Mouse (Mus musculus) telencephalon, adult 2 months (tissue): Measurements from ENCODE around the gene Lysmd3.

Source experiments
- DNase-seq: peaks from one replicate; pipeline ENCODE4 v3.0.0-alpha.2; 2011; ENCODE audit warnings: low read depth, low spot score

Gene Lysmd3

DNA sequence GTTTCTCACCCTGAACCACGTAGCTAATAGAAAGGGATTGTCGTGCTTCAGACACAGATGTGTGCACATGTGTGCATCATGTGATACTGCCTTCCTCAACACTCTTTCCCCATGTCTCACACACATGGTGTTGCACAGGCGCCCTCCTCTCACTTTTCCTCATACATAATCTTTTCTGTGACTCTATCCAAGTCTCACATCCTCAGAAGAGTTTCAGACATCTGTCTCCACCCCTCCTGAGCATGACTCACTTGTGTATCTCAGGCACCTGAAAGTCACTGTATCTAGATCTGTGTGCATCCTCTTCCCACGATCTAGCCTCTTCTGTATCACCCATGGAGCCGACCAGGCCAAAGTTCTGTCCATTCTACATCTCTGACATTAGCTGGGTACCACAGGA lies 10.2 kb downstream of the Lysmd3 start:
- no peak for DNase-seq

DNA sequence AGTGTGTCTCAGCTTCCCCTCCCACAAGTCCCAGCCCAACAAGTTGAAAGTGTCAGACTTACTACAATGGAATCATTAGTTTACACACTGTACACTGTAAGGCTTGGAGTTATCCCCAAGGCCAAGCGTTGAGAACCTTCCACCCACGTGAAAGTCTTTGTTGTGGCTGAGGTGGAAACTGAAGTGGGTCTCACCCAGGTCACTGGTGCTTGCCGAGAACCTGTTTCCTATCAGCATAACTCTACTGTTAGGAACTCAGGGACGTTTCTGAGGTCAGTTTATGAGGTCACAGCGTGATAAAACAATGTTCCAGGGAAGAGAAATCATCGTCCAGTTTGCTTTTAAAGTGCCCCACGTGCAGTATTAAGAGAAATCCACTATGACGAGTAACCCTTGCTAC lies 17.9 kb downstream of the Lysmd3 start:
- DNase-seq: no peak

DNA sequence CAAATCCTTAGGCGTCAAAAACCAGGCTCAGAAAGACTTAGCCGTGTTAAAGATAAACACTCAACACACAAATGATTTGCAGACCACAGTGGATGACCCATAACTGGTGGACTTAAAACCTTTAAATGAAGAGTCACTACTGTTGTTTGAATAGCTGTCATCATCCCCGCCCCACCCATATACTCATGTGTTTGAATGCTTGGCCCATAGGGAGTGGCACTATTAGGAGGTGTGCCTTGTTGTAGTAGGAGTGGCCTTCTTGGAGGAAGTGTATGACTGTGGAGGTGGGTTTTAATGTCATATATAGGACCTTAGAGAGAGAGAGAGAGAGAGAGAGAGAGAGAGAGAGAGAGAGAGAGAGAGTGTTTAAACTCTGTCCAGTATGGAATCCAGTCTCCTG lies 25.6 kb downstream of the Lysmd3 start:
- DNase-seq: no peak

DNA sequence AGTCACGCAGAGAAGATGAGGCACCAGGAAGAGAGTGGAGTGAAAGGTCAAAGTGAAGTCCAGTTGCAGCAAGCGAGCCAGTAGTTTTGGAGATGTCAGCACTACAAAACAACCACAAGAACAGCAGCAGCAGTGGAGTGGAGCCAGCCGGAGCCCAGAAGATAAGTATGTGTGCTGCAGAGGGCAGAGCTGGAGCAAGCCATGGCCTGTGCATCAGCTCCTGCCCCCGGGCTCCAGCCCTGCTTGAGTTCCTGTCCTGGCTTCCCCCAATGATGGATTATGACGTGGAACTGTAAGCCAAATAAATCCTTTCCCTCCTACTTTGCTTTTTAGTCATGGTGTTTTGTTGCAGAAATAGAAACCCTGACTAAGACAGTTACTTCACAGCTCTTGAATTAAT lies 26.8 kb downstream of the Lysmd3 start:
- peak; percentile 44 for DNase-seq

DNA sequence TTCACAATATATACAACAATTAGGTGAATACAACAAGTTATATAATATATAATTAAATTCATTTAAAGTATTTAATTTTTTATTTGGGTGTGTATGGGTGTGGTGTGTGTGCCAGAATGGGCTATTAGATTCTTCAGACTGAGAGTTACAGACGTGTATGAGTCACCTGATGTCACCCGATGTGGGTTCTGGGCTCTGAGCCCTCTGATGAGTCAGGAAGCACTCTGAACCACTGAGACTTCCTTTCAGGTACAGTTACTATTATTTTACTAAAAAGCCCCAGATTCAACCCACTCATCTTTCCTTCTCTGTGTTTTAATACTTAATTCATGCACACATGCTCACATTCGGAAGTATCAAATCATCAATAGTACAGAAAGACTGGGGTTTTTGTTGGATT lies 27.4 kb downstream of the Lysmd3 start:
- DNase-seq: no peak

DNA sequence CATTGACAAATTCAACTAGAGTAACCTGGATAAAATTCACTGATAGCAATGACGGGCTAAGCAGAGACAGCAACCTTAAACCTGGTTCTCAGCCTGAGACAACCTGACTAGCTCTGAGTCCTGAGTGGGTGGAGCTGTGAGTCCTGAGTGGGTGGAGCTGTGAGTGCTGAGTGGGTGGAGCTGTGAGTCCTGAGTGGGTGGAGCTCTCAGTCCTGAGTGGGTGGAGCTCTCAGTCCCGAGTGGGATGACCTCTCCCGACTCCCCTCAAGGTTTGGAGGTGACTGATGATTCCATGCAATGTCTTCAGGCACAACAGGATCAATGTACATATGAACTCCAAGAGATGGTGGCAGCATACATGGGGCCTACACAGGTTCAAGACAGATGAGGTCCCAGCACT lies 32.1 kb downstream of the Lysmd3 start:
- no peak for DNase-seq

DNA sequence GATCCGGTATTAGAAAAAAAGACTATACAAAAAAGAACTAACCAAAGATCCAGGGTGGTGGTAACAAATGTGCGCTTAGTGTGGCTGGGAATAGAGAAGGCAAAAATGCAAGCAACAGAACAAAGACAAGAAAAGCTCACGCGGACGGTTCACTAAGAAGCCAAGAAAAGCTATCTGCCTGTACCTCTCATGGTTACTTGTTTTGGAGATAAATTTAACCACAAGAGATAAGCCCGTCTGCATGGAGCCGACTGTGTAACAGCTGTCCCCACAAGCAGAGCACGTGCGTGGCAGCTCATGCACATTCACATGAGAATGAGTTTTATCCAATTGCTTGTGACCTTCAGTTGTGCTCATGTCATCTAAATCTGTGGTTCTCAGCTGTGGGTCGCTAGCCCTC lies 33.0 kb downstream of the Lysmd3 start:
- DNase-seq: no peak

DNA sequence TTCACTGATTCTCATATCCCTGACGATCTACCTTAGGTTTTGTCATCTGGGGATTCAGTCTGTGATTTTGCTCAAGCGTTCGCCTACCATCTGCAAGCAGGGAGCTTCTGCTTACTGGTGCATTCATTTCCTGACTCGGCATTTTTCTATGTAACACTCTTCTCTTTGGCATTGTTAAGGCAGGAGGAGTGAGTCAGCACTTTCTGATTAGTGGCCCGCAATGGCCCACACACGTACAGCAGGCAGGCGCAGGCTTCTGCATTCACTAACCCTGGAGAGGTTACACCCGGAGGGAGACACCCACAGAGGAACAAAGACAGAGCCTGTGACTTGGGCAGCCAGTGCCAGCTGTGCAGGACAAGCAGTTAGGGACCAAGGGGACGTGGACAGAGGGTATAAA lies 34.1 kb downstream of the Lysmd3 start:
- DNase-seq: peak; percentile 35

DNA sequence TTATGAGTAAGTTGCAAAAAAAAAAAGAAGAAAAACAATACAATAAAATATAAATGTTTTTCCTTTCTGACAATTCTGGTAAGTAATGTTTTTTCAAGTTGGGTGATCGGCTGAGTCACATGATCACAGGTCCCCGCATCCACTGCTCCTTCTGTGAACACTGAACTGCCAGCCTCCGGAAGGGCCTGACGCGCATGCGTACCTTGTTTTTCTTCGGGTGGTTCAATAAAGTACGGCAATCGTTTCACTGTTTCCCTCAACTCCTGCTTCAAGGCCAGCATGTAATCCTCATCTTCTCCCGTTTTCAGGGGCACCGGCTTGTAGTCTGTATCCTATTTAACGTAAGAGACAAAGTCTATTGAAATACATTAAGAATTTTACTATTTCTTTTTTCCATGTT lies 37.0 kb downstream of the Lysmd3 start:
- DNase-seq: no peak

DNA sequence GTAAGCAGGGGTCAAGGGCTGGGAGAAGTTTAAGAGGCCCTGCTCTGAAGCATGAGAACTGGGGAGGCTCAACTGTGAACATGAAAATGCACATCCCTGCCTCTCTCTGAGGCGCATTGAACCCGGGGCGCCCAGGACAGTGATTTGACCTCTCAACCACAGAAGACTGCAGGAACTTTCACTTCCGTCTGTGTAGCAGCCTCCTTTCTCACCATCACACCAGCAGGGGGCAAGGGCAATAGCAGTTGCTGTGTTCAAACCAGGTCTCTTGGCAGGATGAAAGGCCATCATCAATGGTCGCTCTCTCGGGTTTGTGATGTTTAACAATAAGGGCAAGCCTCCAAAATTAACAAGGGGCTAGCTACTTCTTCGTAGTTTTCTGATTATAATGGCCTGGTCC lies 45.7 kb downstream of the Lysmd3 start:
- no peak for DNase-seq

DNA sequence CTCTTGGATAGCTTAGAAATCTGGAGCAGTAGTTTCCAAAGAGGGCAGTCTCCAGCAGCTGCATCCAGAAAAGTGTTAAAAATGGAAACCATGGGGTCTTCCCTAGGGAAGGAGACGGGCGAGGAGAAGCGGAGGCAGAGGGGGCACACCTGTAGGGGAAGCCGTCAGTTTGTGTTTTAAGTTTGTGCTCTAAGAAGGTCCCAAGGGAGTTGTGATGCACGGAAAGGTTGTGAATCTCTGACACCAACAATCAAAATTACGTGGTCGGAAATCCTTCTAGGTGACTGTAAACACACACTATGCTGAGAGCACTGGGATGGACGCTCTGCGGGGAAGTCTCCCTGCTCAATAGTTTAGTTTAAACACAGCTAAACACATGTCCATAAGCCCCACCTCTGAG lies 46.2 kb downstream of the Lysmd3 start:
- DNase-seq: no peak

DNA sequence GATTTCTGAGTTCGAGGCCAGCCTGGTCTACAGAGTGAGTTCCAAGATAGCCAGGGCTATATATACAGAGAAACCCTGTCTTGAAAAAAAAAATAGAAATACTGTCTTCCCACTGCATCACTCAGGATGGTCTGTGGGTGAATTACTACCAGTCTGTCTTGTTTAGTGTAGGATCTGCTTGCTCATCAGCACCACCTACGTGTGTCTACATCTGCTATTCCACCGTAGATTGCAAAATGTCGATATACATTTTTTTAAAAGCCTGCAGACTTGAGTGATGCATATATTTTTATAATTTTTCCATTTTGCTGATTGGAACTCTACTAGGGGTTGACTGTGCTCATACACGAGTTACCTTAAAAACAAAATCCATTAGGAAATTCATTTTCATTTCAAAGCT lies 48.8 kb downstream of the Lysmd3 start:
- DNase-seq: peak; percentile 61

DNA sequence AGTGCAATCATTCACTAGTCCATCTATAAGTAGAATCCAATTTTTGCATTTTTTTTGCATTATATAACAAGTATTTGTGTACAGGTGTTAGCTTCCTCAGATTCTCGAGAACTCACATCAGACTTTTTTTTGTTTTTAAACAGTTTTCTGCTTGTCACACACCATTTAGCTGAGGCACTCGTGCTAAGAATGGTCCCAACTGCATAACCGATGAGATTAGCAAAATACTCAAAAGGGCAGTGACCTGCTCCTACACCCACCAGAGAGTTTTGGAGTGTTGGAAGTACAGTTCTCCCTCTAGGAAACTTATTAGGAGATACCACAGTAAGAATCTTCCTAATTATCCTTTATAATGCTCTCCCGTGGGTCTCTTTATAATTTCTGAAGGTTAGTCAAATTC lies 52.3 kb downstream of the Lysmd3 start:
- no peak for DNase-seq

DNA sequence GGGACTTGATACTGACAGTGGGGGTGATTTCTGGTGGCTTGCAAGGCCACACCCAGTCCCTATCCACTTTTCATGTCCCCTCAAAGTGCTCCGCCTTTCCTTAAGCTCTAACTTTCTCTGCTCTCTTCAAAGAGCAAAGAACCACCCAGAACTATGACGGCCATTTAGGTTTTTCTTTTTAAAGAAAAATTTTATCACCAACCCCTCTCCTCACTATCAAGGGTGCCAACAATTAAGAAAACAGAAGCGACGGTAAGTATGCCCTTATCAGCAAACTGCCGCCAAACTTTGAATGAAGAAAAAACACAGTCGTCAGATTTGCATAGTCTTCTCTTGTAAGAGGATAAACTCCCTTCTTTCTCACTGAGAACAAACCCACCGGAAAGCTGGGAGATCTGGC lies 52.8 kb downstream of the Lysmd3 start:
- no peak for DNase-seq

DNA sequence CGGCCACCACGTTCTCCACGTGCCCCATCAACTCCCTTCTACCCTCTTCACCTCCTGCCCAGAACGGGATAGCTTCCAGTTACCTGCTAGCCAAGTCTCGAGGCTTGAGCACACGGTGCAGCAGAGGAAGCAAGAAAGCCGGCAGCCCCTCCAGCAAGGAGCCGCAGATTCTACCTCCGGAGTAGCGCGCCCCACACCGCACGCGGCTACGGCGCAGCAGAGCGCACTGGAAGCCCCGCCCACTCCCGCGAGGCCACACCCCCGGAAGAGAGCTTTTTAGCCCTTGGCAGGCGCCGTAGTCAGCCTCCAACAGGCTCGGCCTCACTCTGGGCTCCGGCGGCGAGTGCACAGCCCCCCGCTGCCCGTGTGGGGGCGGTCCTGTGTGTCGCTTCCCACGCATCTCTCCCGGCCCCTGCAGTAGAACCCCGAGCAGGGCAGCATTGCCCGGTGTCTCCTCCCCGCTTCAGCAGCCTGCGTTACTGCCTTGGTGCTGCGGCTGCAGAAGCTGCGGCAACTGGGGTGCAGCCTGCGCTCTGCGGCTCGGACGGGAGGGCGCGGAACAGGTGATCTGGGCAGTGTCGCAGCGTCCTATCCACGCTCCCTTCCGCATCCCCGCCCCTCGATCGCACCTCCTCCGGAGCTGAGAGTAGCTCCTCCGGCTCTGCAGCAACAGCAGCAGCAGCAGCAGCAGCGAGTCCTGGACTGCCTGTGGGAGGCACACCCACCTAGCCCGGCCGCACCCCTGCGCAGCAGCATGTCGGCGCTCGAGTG lies 53.5 kb downstream of the Lysmd3 start, which contains the start of the genes Polr3g and Mblac2:
TSS of gene Polr3g (minus strand) at position 239 of the 771 bp plus-strand sequence.
TSS of gene Mblac2 (plus strand) at position 567 of the 771 bp plus-strand sequence.
- DNase-seq: peak; percentile 88

DNA sequence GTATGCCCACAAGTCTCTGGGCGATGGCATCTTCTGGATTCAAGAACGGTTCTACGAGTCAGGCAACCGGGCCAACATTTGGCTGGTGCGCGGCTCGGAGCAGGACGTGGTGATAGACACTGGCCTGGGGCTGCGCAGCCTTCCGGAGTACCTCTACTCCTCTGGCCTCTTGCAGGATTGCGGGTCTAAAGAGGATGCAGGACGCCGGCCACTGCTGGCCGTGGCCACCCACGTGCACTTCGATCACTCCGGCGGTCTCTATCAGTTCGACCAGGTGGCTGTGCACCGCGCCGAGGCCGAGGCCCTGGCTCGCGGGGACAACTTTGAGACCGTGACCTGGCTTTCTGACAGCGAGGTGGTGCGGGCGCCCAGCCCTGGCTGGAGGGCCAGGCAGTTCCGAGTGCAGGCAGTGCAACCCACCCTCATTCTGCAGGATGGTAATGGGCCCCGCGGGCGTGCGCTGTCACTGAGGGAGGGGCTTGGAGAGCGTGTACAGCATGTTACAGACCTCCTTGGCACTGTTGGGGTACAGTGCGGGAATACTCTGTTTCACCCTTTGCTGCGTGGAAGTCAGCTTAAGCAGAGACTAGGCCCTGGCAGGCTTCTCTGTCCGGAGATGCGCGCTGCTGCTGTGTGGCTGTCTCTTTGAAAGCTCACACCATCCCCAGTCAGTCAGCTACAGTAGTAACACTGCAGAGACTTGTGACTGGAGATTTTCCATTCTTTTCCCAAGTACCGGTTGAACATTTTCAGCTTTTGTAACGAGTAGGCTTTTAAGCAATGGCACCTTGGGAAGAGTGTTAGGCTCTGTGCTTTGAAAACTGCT lies 54.3 kb downstream of the Lysmd3 start:
- peak; percentile 46 for DNase-seq

DNA sequence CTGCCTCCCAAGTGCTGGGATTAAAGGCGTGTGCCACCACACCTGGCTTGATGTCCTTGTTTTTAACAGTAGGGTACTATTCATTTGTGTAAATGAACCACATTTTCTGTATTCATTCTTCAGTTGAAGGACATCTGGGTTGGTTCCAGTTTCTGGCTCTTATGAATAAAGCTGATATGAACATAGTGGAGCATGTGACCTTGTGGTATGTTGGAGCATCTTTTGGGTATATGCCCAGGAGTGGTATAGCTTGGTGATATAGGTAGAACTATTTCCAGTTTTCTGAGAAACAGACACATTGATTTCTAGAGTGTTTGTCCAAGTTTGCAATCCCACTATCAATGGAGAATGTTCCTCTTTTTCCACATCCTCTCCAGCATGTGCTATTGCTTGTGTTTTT lies 56.4 kb downstream of the Lysmd3 start:
- DNase-seq: no peak
